Mouse (Mus musculus) fat pad, adult 2 months (tissue): Measurements from ENCODE around the gene Trim38.
"Not testable (repeated sequence)": the region's sequence is repeated elsewhere in the genome, so short reads cannot be mapped to it uniquely, and the experiment has no call there.

Source experiments
- DNase-seq: peaks from one replicate; pipeline ENCODE4 v3.0.0-alpha.2; 2011; ENCODE audit warnings: low read depth, low spot score; ENCODE audit errors: extremely low read depth

Gene Trim38

DNA sequence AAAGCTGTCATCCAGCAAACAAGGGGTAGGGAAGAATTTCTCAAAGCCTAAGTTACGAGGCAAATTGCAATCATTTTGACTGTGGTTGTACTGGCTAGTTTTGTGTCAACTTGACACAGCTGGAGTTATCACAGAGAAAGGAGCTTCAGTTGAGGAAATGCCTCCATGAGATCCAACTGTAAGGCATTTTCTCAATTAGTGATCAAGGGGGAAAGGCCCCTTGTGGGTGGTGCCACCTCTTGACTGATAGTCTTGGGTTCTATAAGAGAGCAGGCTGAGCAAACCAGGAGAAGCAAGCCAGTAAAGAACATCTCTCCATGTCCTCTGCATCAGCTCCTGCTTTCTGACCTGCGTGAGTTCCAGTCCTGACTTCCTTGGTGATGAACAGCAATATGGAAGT lies at the start of gene Trim38:
Gene Trim38 (plus strand): TSS at position 301 of the 400 bp plus-strand sequence.
- DNase-seq, result not testable (repeated sequence)

DNA sequence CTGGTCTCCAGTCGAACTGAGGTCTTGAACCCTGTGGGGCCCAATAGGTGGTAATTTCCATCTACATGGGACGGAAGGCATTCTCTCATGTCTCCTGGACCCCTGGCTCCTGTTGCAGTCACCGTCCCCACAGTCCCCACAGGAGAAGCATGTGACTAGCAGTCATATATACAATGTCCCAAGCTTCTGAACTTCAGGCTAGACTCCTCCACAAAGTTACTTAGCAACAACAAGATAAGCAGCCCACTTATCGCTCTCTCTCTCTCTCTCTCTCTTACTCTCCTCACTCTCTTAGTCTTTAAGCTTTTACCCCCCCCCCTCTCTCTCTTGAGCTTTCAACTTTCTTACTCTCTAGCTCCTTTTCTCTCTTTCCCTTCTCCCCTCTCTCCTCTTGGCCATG lies 45.5 kb upstream of the Trim38 start:
- DNase-seq, result no peak

GRCm38 (mm10) chr13:23725213-23725612 lies 44.5 kb upstream of the Trim38 start:
- no peak for DNase-seq

- DNase-seq, result no peak
These were observed 41.1 kb upstream of the Trim38 start for GRCm38 (mm10) chr13:23728472-23729191.

- DNase-seq, result no peak
These were observed 40.6 kb upstream of the Trim38 start for GRCm38 (mm10) chr13:23729192-23729525.

GRCm38 (mm10) chr13:23729706-23730105 lies 40.0 kb upstream of the Trim38 start:
- no peak for DNase-seq

- DNase-seq, result no peak
These were observed 39.2 kb upstream of the Trim38 start for GRCm38 (mm10) chr13:23730479-23730878.

- DNase-seq, result no peak
These were observed 37.4 kb upstream of the Trim38 start for GRCm38 (mm10) chr13:23732156-23732804.

- no peak for DNase-seq
These were observed 32.6 kb upstream of the Trim38 start for GRCm38 (mm10) chr13:23737091-23737490.

GRCm38 (mm10) chr13:23738041-23738440 lies 31.7 kb upstream of the Trim38 start:
- no peak for DNase-seq

GRCm38 (mm10) chr13:23738677-23739068 lies 31.0 kb upstream of the Trim38 start, which contains the start of gene Hist1h1c:
Hist1h1c (plus strand) TSS chr13:23738808.
- no peak for DNase-seq

DNA sequence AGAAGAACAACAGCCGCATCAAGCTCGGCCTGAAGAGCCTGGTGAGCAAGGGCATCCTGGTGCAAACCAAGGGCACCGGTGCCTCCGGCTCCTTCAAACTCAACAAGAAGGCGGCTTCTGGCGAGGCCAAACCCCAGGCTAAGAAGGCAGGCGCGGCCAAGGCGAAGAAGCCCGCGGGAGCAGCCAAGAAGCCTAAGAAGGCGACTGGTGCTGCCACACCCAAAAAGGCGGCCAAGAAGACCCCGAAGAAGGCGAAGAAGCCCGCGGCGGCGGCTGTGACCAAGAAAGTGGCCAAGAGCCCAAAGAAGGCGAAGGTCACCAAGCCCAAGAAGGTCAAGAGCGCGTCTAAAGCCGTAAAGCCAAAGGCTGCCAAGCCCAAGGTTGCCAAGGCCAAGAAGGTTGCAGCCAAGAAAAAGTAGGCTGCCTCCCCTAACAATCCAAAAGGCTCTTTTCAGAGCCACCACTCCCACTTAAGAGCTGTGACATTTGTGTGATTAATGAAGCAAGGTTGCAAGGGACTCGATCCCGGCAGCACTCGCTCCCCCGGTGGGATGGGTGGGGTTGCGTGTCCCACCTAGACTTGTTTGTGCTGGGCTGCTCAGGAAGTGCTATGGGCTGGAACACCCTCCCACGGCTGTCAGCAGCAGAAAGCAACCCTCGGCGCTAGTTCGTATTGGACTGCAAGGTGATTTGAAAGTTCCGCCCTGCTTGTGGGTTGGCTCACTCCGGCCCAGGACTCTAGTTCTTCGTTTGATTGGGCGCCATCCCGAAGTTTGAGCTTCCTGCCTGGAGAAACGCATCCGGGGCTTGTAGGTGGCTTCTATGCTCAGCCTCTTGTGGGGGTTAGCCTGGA lies 30.4 kb upstream of the Trim38 start:
- no peak for DNase-seq

DNA sequence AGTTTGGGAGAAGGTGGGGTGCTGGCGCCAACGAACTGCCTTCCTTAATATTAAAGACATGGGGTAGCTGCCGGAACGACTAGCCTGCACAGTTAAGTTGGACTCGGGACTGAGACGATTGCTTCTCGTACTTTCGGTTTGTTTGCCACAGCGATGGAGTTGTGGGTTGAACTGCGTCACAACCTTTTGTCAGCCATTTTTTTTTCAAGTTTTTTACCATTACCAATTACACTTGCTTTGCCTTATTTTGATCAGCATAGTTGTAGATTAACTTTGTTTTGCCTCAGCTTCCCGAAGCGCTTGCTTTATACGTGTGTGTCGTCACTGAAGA lies 29.8 kb upstream of the Trim38 start:
- no peak for DNase-seq

- no peak for DNase-seq
These were observed 29.4 kb upstream of the Trim38 start for GRCm38 (mm10) chr13:23740256-23740840.

DNA sequence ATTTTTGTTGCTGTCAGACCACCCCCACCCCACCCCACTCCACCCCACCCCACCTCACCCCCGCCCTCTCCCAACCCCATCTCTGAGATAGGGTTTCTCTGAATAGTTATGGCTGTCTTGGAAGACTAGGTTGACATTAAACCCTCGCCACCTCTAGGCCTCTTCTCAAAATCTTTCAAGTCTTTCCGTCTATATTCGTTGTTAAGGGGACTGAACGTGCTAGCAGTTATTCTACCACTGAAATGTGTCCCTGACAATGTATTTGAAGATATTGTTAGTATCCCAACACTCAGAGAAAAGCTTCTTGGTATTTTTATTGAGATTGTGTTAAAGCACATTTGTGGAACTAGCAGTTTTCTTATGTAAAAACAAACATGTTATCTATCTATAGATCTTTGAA lies 28.8 kb upstream of the Trim38 start:
- no peak for DNase-seq

GRCm38 (mm10) chr13:23742007-23742406 lies 27.7 kb upstream of the Trim38 start:
- DNase-seq, result no peak

- no peak for DNase-seq
These were observed 26.5 kb upstream of the Trim38 start for GRCm38 (mm10) chr13:23743215-23743614.

DNA sequence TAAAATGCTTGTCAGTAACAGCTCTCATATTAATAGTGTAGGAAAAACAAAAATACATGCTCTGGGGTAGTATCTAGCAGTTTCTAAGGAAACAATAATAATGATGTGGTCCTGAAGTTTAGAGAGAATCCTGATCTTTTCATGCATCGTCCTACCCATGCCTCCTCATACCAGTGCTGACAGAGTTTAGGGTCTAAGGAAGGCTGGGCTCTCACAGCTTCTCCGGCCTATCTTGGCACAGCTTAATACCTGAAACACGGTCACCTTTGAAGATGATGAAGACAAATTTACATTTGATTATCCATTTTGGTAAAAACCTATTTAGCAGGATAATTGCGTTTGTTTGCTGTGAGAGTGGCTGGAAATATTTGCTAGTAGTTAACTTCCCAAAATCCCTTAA lies 25.8 kb upstream of the Trim38 start:
- no peak for DNase-seq

- no peak for DNase-seq
These were observed 25.0 kb upstream of the Trim38 start for GRCm38 (mm10) chr13:23744421-23745380.

DNA sequence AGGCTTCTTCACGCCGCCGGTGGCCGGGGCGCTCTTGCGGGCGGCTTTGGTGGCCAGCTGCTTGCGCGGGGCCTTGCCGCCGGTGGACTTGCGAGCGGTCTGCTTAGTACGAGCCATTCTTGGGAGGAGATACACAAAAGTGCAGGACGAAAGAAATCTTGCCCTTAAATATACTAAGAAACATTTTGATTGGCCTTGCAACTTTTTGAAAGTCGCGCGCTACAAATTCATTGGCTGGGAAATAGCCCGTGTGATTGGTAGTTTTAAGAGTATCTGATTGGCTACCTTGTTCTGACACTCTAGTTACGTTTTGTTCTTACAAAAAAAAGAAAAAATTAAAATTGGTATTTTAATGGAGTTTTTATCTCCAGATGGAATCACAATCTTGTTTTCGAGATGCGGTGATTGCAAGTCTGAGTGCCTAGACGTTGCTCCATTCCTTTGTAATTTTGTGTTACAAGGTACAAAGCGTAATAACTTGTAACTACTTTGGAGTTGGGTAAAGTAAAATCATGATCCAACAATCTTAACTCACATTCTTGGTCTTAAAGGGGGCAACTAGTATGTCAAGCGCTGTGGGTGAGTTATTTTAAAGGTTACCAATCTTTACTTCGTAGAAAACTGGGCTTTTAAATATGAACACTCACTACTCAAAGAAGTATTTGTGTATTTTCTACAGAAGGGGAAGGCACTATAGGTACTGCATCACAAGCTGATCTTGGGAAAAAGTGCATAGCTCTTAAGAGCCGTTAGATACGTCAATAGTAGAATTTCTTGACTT lies 24.1 kb upstream of the Trim38 start, which contains the start of gene Hist1h3c:
Gene Hist1h3c (minus strand): TSS at position 222 of the 781 bp plus-strand sequence.
- DNase-seq, result no peak
